Mouse (Mus musculus): ENCODE measurements around the gene Gm11032. TPM values are rescaled to one million over a fixed set of nuclear protein-coding genes. Genes with fewer than 3 reads are reported as not detected.

Gene Gm11032
- polyA plus RNA-seq (2014; fragmentation: Illumina TruSeq; extraction: RNeasy Lipid Tissue Mini Kit (QIAGEN cat#74804); ENCODE audit: low read depth, low replicate concordance) = not detected

GRCm38 (mm10) chr11:4620017-4620485, at the start of gene Gm11032:
TSS of gene Gm11032 (plus strand) at chr11:4620067.

GRCm38 (mm10) chr11:4594608-4595500, 25.0 kb upstream of the Gm11032 start, which contains the start of gene Mtmr3:
TSS of gene Mtmr3 (minus strand) at chr11:4594863.

GRCm38 (mm10) chr11:4637534-4638234, 17.8 kb downstream of the Gm11032 start, which contains the start of gene Ascc2:
TSS of gene Ascc2 (plus strand) at chr11:4637747.

Other genes starting within 250 kb of the Gm11032 start
- gene Hormad2, start 179.0 kb upstream of the Gm11032 start, polyA plus RNA-seq (2014; fragmentation: Illumina TruSeq; extraction: RNeasy Lipid Tissue Mini Kit (QIAGEN cat#74804); ENCODE audit: low read depth, low replicate concordance) = 0.35 TPM
- 20.8 TPM for gene Mtmr3, start 25.2 kb upstream of the Gm11032 start, polyA plus RNA-seq (2014; fragmentation: Illumina TruSeq; extraction: RNeasy Lipid Tissue Mini Kit (QIAGEN cat#74804); ENCODE audit: low read depth, low replicate concordance)
- gene Ascc2, start 17.7 kb downstream of the Gm11032 start, polyA plus RNA-seq (2014; fragmentation: Illumina TruSeq; extraction: RNeasy Lipid Tissue Mini Kit (QIAGEN cat#74804); ENCODE audit: low read depth, low replicate concordance) = 25.3 TPM
- 49.9 TPM for gene Uqcr10, start 84.3 kb downstream of the Gm11032 start, polyA plus RNA-seq (2014; fragmentation: Illumina TruSeq; extraction: RNeasy Lipid Tissue Mini Kit (QIAGEN cat#74804); ENCODE audit: low read depth, low replicate concordance)
- gene Zmat5, start 84.6 kb downstream of the Gm11032 start, polyA plus RNA-seq (2014; fragmentation: Illumina TruSeq; extraction: RNeasy Lipid Tissue Mini Kit (QIAGEN cat#74804); ENCODE audit: low read depth, low replicate concordance) = not detected
- gene Cabp7, start 126.7 kb downstream of the Gm11032 start, polyA plus RNA-seq (2014; fragmentation: Illumina TruSeq; extraction: RNeasy Lipid Tissue Mini Kit (QIAGEN cat#74804); ENCODE audit: low read depth, low replicate concordance) = not detected
- gene Nf2, start 229.5 kb downstream of the Gm11032 start, polyA plus RNA-seq (2014; fragmentation: Illumina TruSeq; extraction: RNeasy Lipid Tissue Mini Kit (QIAGEN cat#74804); ENCODE audit: low read depth, low replicate concordance) = 118 TPM

All from sigmoid colon, adult 10 weeks (tissue).